Mouse (Mus musculus) G1E (cell line): ENCODE measurements around the gene Heatr5a.

Experiments
- CTCF ChIP-seq: IDR thresholded peaks from 2 replicates; pipeline ENCODE4 v1.5.1; 2012; ENCODE audit warnings: low read depth, low read length, inconsistent platforms, mixed read lengths
- GATA1 ChIP-seq: IDR thresholded peaks from 2 replicates; pipeline ENCODE4 v1.6.1; 2012; ENCODE audit warnings: borderline replicate concordance, low read length, inconsistent platforms, mixed read lengths
- POLR2AphosphoS5 ChIP-seq: IDR thresholded peaks from 2 replicates; pipeline ENCODE4 v1.6.1; 2012; ENCODE audit warnings: low read depth, low read length, inconsistent platforms; ENCODE audit not compliant: insufficient replicate concordance
- TAL1 ChIP-seq: conservative IDR thresholded peaks from 2 replicates; pipeline ENCODE4 v1.6.1; 2012; ENCODE audit warnings: low read depth, low read length, inconsistent platforms, mixed read lengths

DNA sequence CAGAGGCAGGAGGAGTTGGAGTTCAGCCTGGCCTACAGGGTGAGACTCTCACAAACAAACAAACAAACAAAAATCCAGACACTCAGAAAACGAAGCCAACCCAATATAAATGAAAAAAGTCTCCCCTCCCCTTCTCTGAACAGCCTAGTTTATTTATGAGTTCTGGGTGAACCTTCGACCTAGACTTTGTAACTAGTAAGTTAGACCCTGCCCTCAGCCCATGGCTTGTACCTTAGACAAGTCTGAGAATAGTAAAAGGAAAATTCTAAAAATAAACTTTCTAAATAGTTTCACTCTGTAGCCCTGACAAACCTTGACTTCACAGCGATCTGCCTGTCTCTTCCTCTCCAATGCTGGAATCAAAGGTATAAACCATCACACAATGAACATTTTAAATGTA is 101.6 kb downstream of the Heatr5a start:
- TF ChIP-seq CTCF (no peak), GATA1 (no peak), POLR2AphosphoS5 (no peak), TAL1 (no peak)
